Mouse (Mus musculus) E14TG2a.4 (cell line): ENCODE measurements around the gene Rgs10.

Experiments
- CTCF ChIP-seq: conservative IDR thresholded peaks from 2 replicates; pipeline ENCODE4 v1.5.1; 2014; ENCODE audit warnings: low read length
- NANOG ChIP-seq: IDR thresholded peaks from 2 replicates; pipeline ENCODE4 v1.6.1; 2014; ENCODE audit warnings: borderline replicate concordance, low read length, mixed read lengths
- POU5F1 ChIP-seq: IDR thresholded peaks from 2 replicates; pipeline ENCODE4 v1.6.1; 2014; ENCODE audit warnings: low read length, borderline replicate concordance

DNA sequence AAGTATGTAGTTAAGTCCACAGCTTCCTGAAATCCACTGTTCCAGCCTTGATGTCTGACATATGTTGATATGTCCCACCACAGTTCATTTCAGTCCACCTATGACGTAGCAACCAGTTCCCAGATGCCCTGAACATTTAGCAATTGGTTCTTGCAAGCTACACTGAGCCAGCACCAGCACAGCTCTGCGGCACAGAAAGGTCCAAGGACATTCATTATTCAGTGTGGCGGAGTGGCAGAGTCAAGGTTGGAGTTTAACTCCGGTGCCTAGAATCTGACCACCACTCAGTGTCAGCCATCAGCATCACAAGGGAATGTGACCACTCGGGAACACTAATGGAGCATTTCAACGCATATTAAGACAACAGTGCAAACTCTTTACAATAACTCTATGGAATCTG lies 1.9 kb downstream of the Rgs10 start:
- no peak for TF ChIP-seq CTCF
- no peak for TF ChIP-seq POU5F1
- TF ChIP-seq NANOG = no peak
